Mouse (Mus musculus) E14TG2a.4 (cell line): ENCODE measurements at regions not wholly inside any gene's neighbourhood (a gene's known extent, or its start where the extent isn't known, plus 50 kb on each side); places are given as distances from the start of the nearest gene placed in this dataset.

Experiments used
- CTCF ChIP-seq: conservative IDR thresholded peaks from 2 replicates; pipeline ENCODE4 v1.5.1; 2014; ENCODE audit warnings: low read length
- NANOG ChIP-seq: IDR thresholded peaks from 2 replicates; pipeline ENCODE4 v1.6.1; 2014; ENCODE audit warnings: borderline replicate concordance, low read length, mixed read lengths
- POU5F1 ChIP-seq: IDR thresholded peaks from 2 replicates; pipeline ENCODE4 v1.6.1; 2014; ENCODE audit warnings: low read length, borderline replicate concordance

- TF ChIP-seq CTCF (no peak), NANOG (no peak), POU5F1 (no peak)
These were observed 148.8 kb upstream of the Hnrnpa3 start for GRCm38 (mm10) chr2:75510223-75510622.
